Mouse (Mus musculus) spleen, adult 2 months (tissue): Measurements from ENCODE around the gene Kctd18.

Experiments used
- CTCF ChIP-seq: fragments of 200-500 bp; IDR thresholded peaks from 2 replicates; pipeline ENCODE4 v1.5.1; 2011; ENCODE audit warnings: mild to moderate bottlenecking, inconsistent platforms; ENCODE audit not compliant: insufficient read depth, insufficient read length, insufficient replicate concordance; ENCODE audit errors: extremely low read depth
- POLR2A ChIP-seq: fragments of 200-500 bp; IDR thresholded peaks from 2 replicates; pipeline ENCODE4 v1.6.1; 2011; ENCODE audit warnings: low read depth, low read length, inconsistent platforms

DNA sequence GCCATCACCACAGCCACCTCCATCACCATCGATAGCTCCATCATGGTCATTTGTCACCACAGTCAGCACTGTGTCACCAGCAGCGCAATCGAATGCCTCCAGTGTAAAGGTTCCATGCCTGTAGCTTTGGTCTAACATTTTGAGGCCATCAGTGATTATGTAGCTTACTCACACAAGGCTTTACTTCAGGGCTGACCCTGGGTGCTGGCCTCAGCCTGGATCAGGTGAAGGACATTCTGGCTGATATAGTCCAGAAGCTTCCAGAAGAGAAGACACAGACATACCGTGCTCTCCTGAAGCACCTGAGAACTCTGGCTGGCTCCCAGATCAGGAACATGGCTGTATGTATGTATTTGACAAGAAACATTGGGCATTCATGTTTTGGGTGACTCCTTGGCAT is 40.1 kb upstream of the Kctd18 start:
- TF ChIP-seq CTCF (no peak), POLR2A (no peak)
